In the genomic region with DNA sequence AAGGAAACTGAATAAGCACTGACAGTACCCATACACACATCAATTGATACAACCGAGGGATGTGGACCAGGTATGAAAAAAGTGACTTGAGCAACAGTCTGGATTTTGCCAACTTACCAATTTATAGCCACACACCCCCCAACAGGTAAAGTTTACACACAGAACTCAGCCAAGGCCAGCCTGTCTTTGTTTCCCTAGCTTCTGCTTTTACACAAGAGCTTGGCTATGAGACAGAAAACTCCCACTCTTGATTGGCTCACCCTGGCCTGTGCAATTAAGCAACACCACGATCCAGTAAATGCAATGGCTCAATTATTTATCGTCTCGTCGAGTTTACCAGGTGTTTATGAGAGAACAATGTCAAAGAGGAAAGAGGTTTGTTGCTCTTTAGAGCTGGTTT, we compare ENCODE assay signal across 8 mouse cellular contexts. TPM values are rescaled to one million over a fixed set of nuclear protein-coding genes. Genes with fewer than 3 reads are reported as not detected.
A peak's percentile ranks its signal among the peaks of the same experiment; 100 is the strongest.
DNase-seq lines count a peak whose midpoint lies in the region; ATAC-seq and TF ChIP-seq lines count a peak whose summit lies in the region.

No protein-coding gene starts in this region.

- no peak overlapping the region for H3K27ac ChIP-seq in embryonic facial prominence, embryonic 12.5 days
- H3K27ac ChIP-seq in liver, embryonic 14.5 days = peak overlapping the region; percentile 42

- DNase-seq in ovary, adult 18-20 months (ENCODE audit: low spot score) = peak; percentile 31
- no peak for DNase-seq in ovary, postnatal 36 days (ENCODE audit: low spot score)
- peak; percentile 32 for DNase-seq in heart, postnatal 4 days
- DNase-seq in liver, embryonic 14.5 days (ENCODE audit: low read depth in 3 of 3, low spot score in 3 of 3) = no peak
- peak; percentile 57 for DNase-seq in naive thymus-derived CD4-positive, alpha-beta T cell, adult 2 months (ENCODE audit: low read depth)
- no peak for DNase-seq in cerebellum, adult 11-12 months
- no peak for DNase-seq in cerebellum, postnatal 10 days

- H3K4me2 ChIP-seq in embryonic facial prominence, embryonic 12.5 days (replicated peaks) = peak overlapping the region; percentile 72
- H3K4me2 ChIP-seq in liver, embryonic 14.5 days (ENCODE audit: low read depth) = peak overlapping the region; percentile 96

- H3K9me3 ChIP-seq in embryonic facial prominence, embryonic 12.5 days = no peaks in the 10 kb centered on the region
- no peaks in the 10 kb centered on the region for H3K9me3 ChIP-seq in liver, embryonic 14.5 days (ENCODE audit: control insufficient read depth, low read length)

- no peak for TF ChIP-seq CTCF in liver, embryonic 14.5 days (IDR thresholded peaks at IDR 0.05; ENCODE audit: low read depth)

- no peaks in the 10 kb centered on the region for H3K36me3 ChIP-seq in embryonic facial prominence, embryonic 12.5 days
- no peaks in the 10 kb centered on the region for H3K36me3 ChIP-seq in liver, embryonic 14.5 days (replicated peaks; ENCODE audit: control insufficient read depth, insufficient read depth, low read depth)

- no peak for ATAC-seq in embryonic facial prominence, embryonic 12.5 days (ENCODE audit: insufficient number of reproducible peaks, insufficient read depth, low FRiP score, low TSS enrichment)
- ATAC-seq in liver, embryonic 14.5 days (ENCODE audit: insufficient read depth) = no peak

- no peak for TF ChIP-seq EP300 in liver, embryonic 14.5 days (IDR thresholded peaks at IDR 0.05; ENCODE audit: low read depth)

- H3K9ac ChIP-seq in embryonic facial prominence, embryonic 12.5 days = no peak overlapping the region
- H3K9ac ChIP-seq in liver, embryonic 14.5 days (replicated peaks) = peak overlapping the region; percentile 98

- 0 out of 2 replicates have a peak, but pooled peaks cover 4% of the 10 kb centered on the region for H3K4me1 ChIP-seq in embryonic facial prominence, embryonic 12.5 days
- peaks cover 37 to 43% of the 10 kb centered on the region in 2 experiments for H3K4me1 ChIP-seq in liver, embryonic 14.5 days (replicated peaks; ENCODE audit: control insufficient read depth in 2 of 2, insufficient read depth in 2 of 2, low read length in 1 of 2)

- 27% methylated on average over 5 of the region's 5 CpGs for WGBS in embryonic facial prominence, embryonic 12.5 days
- WGBS in liver, embryonic 14.5 days (ENCODE audit: insufficient replicate concordance) = 7% methylated on average over 5 of the region's 5 CpGs

- H3K4me3 ChIP-seq in embryonic facial prominence, embryonic 12.5 days = peak overlapping the region; percentile 65; the same call in 1 of the 2 replicates
- H3K4me3 ChIP-seq in liver, embryonic 14.5 days (ENCODE audit: insufficient read depth in 1 of 2, low read depth in 2 of 2, low read length in 2 of 2) = peak overlapping the region; percentile 48 to 98

- H3K27me3 ChIP-seq in embryonic facial prominence, embryonic 12.5 days = no peaks in the 10 kb centered on the region
- no peaks in the 10 kb centered on the region for H3K27me3 ChIP-seq in liver, embryonic 14.5 days (ENCODE audit: control insufficient read depth, insufficient read depth, low read length)

RNA-seq across cellular contexts. Expression of a gene that starts 1.2 kb away (rescaled TPM):
- 38.4 and 39.4 TPM in 2 replicates for polyA plus RNA-seq in embryonic facial prominence, embryonic 12.5 days (2016; fragmentation: Nextera tagmentation; extraction: Ambion mirVana)
- 100 to 1,000 TPM; 111 to 115 TPM for total RNA-seq in heart, postnatal 4 days (2021)
- 15.0 and 17.7 TPM in 2 replicates for polyA plus RNA-seq in liver, embryonic 14.5 days (2012; rRNA removed)
- 27.2 and 27.4 TPM in 2 replicates for polyA plus RNA-seq in liver, embryonic 14.5 days (2014; fragmentation: Nextera tagmentation; extraction: Ambion mirVana)

RNA-seq across cellular contexts. Expression of a gene that starts 32.6 kb away (rescaled TPM):
- 68.4 and 69.6 TPM in 2 replicates for polyA plus RNA-seq in embryonic facial prominence, embryonic 12.5 days (2016; fragmentation: Nextera tagmentation; extraction: Ambion mirVana)
- total RNA-seq in heart, postnatal 4 days (2021) = 100 to 1,000 TPM; 479 to 498 TPM
- polyA plus RNA-seq in liver, embryonic 14.5 days (2012; rRNA removed) = 5.0 and 7.0 TPM in 2 replicates
- polyA plus RNA-seq in liver, embryonic 14.5 days (2014; fragmentation: Nextera tagmentation; extraction: Ambion mirVana) = 8.1 and 8.7 TPM in 2 replicates

Comparison
In these comparisons a context has a peak if more than half of its experiments do, and no peak if none do; other contexts are left out.
1. DNase-seq: peak in ovary, adult 18-20 months (single experiment), heart, postnatal 4 days (single experiment) and naive thymus-derived CD4-positive, alpha-beta T cell, adult 2 months (single experiment); none in ovary, postnatal 36 days (single experiment), liver, embryonic 14.5 days (0 of 3), cerebellum, adult 11-12 months (single experiment) and cerebellum, postnatal 10 days (0 of 2).